Mouse (Mus musculus): ENCODE measurements around the gene Rps6ka5.

The Rps6ka5 gene

DNA sequence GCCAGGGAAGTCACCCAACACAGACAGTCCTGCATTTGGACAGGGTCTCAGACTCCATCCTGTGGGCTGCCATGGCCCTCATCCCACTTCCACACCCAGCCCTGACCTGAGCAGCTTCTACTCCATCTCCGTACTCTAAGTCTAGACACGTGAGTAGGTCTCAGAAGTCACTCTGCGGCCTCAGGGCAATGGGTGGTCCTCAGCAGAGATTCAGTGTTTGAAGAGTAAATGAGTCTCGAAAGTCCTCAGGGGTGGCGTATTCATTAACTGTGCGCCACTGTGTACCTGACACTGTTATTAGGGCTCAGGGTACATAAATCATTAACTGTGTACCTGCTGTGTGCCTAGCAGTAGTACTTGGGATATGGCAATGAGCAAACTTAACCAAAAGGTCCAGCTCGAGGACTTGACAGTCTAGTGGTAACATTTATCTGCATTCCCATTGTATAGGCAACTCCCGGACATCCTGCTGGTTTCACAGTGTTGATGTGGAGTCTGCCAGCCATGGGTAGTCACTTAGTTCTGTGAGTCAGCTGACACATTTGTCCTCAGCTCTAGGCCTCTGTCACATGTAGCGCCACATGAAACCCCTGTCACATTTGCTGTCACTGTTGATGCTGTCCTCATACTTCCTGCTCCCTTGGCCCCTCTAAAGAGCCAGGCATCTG, 217.0 kb downstream of the Rps6ka5 start:
- Histone ChIP-seq H3K36me3 (ENCODE audit: control insufficient read depth, insufficient read depth, low read length, poor library complexity, severe bottlenecking) (no peaks in the 10 kb centered on the region), H3K27me3 (ENCODE audit: control insufficient read depth, insufficient read depth, low read length, poor library complexity, severe bottlenecking) (no peaks in the 10 kb centered on the region)
- DNase-seq (ENCODE audit: low read depth, low spot score): no peak

GRCm38 (mm10) chr12:100508668-100509067, 218.1 kb downstream of the Rps6ka5 start:
- DNase-seq (ENCODE audit: low read depth, low spot score): no peak
- no peaks in the 10 kb centered on the region for H3K27me3 ChIP-seq (ENCODE audit: control insufficient read depth, insufficient read depth, low read length, poor library complexity, severe bottlenecking)
- no peaks in the 10 kb centered on the region for H3K36me3 ChIP-seq (ENCODE audit: control insufficient read depth, insufficient read depth, low read length, poor library complexity, severe bottlenecking)

- DNase-seq (ENCODE audit: low read depth, low spot score): peak; percentile 67
- no peaks in the 10 kb centered on the region for H3K27me3 ChIP-seq (ENCODE audit: control insufficient read depth, insufficient read depth, low read length, poor library complexity, severe bottlenecking)
- H3K36me3 ChIP-seq (ENCODE audit: control insufficient read depth, insufficient read depth, low read length, poor library complexity, severe bottlenecking): no peaks in the 10 kb centered on the region
Measured at GRCm38 (mm10) chr12:100505484-100505883, 221.3 kb downstream of the Rps6ka5 start.

DNA sequence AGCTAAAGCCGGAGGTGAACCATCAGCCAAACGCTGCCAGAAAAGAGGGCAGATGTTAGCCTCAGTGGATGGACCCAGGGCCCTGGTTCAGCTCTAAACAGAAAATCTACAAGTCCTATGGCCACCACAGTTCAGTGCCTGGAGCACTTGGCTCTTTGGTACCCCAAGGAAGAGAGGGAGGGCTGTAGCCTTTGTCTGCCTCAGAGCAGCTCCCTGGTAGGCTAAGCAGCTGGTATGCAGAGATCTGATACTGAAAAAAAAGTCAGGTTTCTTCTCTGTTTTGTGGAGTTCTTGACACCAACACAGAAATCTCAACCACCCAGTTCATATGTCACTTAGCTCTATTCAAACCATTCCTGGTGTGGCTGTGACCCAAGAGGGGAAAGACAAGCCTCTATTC, 222.2 kb downstream of the Rps6ka5 start:
- Histone ChIP-seq H3K36me3 (ENCODE audit: control insufficient read depth, insufficient read depth, low read length, poor library complexity, severe bottlenecking) (no peaks in the 10 kb centered on the region), H3K27me3 (ENCODE audit: control insufficient read depth, insufficient read depth, low read length, poor library complexity, severe bottlenecking) (no peaks in the 10 kb centered on the region)
- no peak for DNase-seq (ENCODE audit: low read depth, low spot score)

DNA sequence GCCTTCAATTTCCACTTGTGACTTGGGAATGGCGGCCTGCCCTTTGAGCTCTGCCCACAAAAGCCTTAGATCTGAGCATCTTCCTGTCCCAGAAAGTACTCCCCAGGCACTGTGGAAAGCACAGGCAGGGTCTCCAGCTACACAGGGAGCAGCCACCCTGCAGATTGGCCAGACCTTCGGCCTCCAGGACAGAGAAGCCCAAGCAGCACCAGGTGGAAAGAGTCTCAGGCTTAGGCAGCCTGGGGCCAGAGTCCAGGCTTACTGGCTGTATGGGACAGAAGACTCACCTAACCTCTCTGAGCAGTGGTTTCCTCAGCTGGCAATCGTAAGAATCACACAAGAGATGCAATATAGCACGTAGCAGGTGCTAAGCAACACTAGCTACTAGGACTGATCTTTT, 223.1 kb downstream of the Rps6ka5 start:
- no peak for DNase-seq (ENCODE audit: low read depth, low spot score)
- Histone ChIP-seq H3K36me3 (ENCODE audit: control insufficient read depth, insufficient read depth, low read length, poor library complexity, severe bottlenecking) (0 out of 2 replicates have a peak, but pooled peaks cover 2% of the 10 kb centered on the region), H3K27me3 (ENCODE audit: control insufficient read depth, insufficient read depth, low read length, poor library complexity, severe bottlenecking) (no peaks in the 10 kb centered on the region)

GRCm38 (mm10) chr12:100502544-100502943, 224.2 kb downstream of the Rps6ka5 start:
- H3K27me3 ChIP-seq (ENCODE audit: control insufficient read depth, insufficient read depth, low read length, poor library complexity, severe bottlenecking): no peaks in the 10 kb centered on the region
- no peak for DNase-seq (ENCODE audit: low read depth, low spot score)
- H3K36me3 ChIP-seq (ENCODE audit: control insufficient read depth, insufficient read depth, low read length, poor library complexity, severe bottlenecking): 0 out of 2 replicates have a peak, but pooled peaks cover 2% of the 10 kb centered on the region

GRCm38 (mm10) chr12:100501261-100501660, 225.5 kb downstream of the Rps6ka5 start:
- H3K36me3 ChIP-seq (ENCODE audit: control insufficient read depth, insufficient read depth, low read length, poor library complexity, severe bottlenecking): 0 out of 2 replicates have a peak, but pooled peaks cover 4% of the 10 kb centered on the region
- DNase-seq (ENCODE audit: low read depth, low spot score): peak; percentile 55
- H3K27me3 ChIP-seq (ENCODE audit: control insufficient read depth, insufficient read depth, low read length, poor library complexity, severe bottlenecking): no peaks in the 10 kb centered on the region

DNA sequence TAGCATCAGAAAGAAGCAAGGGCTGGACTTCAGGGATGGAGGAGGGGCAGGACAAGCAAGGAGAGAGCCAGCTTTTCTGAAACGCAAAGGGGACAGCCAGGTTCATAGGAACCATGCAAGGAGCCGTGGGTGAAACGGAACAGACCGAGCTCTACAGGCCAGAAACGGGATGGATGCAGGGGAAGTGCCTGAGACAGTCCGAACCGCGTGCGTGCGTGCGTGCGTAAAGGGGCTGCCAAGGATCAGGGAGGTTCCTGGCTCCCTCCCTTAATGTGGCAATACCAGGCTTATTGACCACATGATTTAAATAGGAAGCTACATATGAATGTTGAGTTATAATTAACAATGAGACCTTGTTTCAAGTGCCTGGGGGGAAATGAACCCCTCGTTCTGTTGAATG, 227.3 kb downstream of the Rps6ka5 start:
- no peaks in the 10 kb centered on the region for H3K27me3 ChIP-seq (ENCODE audit: control insufficient read depth, insufficient read depth, low read length, poor library complexity, severe bottlenecking)
- DNase-seq (ENCODE audit: low read depth, low spot score): no peak
- H3K36me3 ChIP-seq (ENCODE audit: control insufficient read depth, insufficient read depth, low read length, poor library complexity, severe bottlenecking): 0 out of 2 replicates have a peak, but pooled peaks cover 4% of the 10 kb centered on the region
